Mouse (Mus musculus): ENCODE measurements around the gene Car1. TPM values are rescaled to one million over a fixed set of nuclear protein-coding genes. Genes with fewer than 3 reads are reported as not detected.
"Not testable (repeated sequence)": the region's sequence is repeated elsewhere in the genome, so short reads cannot be mapped to it uniquely, and the experiment has no call there.

Gene Car1
- polyA plus RNA-seq (2017; shearing (Covaris generic)): not detected

DNA sequence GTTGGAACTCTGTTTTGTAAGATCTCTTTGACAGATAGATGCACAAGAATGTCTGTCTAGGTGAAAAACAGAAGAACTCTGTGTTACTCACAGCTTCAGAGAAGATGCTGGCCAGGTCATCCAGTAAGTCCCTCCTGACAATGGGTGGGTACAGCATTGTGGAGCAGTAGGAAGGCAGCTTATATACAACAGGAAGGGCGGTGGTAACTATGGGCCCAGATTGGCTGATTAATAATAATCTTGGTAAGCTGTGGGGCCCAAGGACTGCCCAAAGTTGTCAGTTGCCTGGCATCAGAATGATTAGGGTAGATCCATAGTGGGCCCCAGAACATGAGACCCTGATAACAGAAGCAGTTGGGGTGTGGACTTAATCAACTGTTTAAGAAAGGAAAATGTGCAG is at the start of gene Car1:
TSS of gene Car1 (minus strand) at position 158 of the 400 bp plus-strand sequence.
- ATAC-seq: no peak

DNA sequence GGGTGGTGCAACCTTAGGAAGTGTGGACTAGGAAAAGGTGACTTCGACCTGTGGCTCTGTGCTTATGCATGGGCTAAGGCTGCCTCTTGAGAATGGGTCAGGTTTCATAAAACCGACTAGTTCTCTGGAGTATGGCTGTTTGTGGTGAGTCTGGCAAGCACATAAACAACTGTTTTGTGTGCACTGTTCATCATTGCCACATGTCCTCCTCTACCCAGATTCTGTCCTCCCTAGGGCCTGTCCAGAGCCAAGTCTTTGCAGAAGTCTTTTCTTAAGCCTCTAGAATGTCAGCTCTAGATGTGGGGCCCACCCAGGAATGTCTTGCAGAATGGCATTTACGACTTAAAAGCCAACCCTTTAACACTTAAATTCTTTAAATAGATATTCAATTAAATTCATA is 49.7 kb upstream of the Car1 start:
- no peak for ATAC-seq

DNA sequence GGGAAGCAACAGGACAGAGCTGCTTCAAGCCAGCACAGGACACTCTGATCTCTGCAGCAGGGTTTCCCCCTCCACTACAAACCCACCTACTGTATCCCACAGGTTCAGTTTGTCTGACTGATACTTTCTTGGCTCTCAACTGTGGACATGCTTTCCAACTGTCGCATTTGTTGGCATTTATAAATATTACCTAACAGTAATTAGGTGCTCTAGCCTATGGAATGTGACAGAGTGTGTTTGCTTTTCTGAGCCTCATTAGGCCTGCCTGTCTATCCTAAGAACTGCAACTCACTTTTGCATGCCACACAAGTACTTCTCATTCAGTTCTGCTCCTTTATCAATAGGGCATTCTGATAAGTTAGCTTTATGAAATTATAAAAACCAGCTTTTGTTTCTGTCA is 46.3 kb upstream of the Car1 start:
- ATAC-seq: no peak

DNA sequence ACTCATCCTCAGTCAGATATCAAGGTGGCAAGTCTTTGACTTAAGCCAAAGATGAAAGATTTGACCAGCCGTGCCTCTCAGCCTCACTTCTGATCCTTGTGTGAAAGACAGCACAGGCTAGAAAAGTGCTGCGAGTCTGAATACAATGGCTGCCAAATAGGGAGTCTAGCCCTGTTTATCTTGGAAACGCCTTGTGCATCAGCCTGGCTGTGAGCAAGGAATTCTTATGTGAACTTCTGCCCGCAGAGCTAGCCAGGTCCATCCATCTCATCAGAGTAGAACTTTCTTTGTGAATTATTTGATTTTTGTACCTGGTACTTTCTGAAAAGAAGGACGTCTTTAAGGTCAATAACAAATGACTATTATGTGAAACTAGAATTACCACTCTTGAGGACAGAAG is 45.8 kb upstream of the Car1 start:
- no peak for ATAC-seq

DNA sequence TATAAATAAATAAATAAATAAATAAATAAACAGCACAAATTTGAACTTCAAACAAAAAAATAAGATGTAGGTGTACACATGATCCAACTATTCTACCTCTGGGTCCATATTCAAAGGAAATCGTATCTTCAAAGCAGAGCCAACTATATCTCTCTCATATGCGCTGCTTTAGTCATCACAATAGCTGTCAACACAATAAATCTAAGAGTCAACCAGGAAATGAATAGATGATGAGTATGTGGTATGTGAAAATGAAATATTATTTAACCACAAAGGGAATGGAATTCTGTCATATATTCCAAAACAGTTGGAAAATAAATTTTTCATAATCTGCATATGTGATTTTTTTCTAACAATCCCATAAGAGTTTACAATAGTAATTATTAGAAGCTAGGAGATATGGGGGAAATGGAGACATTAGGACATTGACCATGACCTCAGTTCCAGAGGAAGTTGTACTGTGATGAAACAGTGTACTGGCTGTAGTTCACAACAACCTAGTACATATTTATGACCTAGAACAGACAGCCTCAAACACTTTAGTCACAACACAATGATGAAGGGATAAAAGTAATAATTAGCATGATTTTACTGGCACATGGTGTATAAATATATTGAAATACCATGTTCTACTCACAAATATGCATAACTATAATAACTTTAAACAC is 40.6 kb upstream of the Car1 start:
- no peak for ATAC-seq

DNA sequence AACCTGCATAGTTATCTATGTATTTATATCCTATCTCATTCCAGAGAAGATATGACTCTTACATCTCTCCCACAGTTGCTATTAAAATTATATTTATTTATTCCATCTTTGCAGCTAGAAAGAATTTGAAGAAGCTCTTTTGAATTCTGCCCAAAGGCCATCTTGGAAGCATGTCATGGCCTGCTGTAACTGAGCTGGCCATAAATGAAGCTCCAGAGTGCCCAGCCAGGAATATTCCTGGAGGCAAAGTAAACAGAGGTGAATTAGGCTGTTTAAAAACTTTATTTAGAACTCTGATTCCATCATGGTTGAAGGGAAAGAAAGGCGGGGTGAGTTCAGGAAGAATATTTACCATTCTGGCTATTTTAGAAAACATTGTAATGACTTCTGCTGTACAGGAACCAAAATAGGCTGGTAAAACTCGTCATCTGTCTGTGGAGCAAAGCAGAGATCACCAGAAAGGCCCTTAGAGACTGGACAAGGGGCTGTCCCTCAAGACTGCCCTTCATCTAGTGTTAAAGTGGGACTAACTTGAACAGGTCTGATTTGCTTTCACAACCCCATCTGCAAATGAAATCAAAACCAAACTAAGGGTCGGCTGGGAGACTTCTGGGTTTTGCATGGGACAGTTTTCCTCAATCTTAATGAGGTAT is 31.4 kb upstream of the Car1 start:
- no peak for ATAC-seq

DNA sequence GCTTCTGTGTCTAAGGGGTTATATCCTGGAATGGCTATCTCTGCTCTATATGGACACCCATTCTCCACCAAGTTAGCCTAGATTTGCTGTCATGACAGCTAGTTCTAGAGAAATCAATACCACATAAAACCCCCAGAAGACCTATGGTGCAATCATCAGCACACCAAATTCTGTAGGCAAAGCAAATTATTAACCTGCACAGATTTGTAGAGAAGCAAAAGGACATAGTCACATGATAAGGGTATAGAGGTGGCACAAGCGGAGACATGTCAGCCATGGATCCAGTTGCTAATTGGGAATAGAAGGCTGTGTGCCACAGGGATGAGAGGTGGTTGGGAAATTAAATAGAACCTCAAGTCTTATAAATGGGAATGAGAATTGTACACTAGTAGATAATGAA is 30.8 kb upstream of the Car1 start:
- no peak for ATAC-seq

DNA sequence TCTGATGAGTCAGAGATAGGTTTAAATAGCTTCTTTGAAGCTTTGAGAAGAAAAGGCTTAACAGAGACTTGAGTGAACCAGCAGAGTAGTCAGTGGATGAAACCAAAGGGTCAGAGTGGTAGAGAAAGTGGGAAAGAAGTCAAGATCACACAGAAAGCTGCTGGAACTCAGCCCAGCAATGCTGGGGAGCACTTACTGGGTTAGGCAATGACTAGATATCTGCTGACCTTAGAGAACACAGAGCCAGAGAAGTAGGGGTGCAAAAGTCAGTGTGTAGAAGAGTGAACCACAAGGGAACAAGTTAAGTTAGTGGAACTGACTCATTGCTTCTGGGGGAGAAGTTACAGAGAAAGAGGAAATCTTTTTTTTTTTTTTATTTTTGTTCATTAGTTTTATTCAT is 24.6 kb upstream of the Car1 start:
- ATAC-seq: no peak

DNA sequence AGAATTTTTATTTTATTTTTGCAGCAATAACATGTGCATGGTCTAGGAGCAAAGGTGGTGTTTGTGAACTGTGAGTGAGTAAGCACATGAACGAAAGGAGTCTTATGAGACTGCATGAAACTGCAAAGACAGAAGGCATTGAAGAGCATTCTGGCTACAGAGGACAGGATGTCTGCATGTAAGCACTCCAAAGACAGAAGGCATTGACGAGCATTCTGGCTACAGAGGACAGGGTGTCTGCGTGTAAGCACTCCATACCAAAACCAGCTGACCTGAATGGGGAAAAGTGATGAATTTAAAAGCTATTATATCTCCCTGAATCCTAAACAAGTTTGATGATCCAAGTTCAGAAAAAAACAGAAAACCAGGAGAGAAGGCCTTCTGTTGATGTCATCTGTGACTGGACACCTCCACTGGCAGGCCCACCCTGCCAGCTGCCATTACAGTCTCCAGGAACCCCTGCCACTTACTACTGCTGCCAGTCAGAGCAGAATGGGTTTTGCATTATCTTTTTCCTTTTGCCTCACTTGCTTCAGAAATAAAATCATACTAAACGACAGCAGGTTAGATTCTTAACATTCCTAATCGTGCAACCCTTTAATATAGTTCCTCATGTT is 23.2 kb upstream of the Car1 start:
- no peak for ATAC-seq

DNA sequence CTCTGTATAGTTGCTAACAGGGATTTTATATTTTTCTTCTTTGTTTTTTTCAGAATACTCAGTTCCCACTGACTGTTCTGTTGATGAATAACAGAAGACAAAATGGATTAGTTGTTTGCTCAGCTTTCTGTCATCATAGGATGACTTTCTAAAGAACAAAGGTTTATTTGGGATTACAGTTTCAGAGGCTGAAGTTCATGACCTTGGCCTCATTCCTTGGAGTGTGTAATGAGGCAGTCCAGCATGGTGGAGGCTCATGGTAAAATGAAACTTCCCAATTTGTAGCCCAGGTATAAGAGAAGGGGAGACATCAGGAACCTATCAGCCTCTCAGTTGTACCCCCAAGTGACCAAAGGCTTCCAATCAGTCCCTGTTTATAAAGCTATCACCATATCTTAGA is 20.7 kb upstream of the Car1 start:
- no peak for ATAC-seq

DNA sequence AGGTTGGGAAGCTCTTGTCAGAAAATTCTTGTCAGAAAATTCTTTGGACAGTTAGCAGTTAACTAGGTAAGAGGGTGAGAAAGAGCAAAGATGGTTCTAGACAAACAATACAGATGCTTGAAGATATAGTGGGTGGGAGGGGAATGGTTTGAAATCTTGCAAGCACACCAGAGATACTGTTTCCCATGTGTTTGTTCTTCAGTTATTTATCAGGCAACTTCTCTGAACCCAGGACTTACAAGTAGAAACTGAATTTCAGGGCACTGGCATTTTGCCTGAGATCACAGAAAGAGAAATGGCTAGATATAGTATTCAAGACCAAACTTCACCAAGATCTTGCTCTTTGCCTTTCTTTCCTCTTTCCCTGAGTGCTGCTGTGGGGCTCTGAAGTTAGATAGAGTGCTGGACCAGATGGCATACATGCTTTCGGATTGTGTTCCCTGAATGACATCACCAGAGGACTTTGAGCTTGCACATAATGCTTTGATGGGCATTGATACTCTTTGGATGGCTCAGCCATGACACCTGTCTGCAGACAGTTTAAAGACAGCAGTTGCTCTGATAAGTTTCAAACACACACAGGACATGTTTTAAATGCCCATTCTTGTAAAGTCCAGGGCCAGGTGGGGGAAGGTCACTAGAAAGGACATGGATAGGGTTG is 11.8 kb upstream of the Car1 start:
- no peak for ATAC-seq

DNA sequence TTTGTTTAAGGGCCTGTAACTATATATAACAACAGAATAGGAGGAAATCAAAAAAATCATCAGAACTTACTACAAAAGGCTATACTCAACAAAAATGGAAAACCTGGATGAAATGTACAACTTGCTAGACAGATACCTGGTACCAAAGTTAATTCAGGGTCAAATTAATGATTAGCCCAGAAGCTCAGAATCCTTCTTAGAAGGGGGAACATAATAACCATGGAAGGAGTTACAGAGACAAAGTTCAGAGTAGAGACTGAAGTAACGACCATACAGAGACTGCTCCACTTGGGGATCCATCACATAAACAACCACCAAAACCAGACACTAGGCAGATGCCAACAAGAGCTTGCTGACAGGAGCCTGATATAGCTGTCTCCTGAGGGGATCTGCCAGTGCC is 7.2 kb upstream of the Car1 start:
- ATAC-seq: not testable (repeated sequence)

DNA sequence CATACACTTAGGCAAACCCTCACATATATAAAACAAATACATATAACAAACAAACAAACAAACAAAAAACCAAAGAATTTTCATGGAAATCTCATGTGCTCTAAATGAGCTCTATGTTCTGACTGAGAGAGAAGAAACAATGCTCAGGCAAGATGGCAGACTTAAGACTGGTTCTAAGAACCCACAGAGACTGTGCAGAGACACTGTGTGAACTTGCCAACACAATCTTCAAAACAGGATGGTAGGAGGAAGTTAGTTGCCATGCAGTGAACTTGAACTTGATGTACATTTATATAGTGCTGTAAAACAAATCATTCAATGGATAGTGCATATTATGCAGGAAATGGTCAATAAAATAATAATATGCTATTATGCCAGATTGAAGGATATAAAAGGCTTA is 1.5 kb downstream of the Car1 start:
- ATAC-seq: no peak

DNA sequence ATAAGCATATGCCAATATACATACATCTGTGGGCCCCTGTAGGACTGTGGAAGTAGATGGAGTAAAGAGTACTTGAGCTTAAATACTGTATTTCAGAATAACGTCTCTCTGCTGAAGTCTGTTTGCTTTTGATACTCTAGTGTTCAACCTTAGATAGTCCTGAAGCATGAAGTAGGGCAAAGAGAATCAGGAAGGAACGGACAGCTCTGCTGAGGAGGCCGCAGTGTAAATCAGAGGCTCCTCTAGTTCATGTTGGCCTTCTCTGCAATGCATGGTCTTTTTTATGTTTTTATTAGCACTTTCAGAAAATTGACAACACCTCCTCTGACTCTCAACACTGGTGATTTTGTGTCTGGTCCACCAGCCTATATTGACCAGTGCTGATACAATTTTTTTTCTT is 2.2 kb downstream of the Car1 start:
- no peak for ATAC-seq

DNA sequence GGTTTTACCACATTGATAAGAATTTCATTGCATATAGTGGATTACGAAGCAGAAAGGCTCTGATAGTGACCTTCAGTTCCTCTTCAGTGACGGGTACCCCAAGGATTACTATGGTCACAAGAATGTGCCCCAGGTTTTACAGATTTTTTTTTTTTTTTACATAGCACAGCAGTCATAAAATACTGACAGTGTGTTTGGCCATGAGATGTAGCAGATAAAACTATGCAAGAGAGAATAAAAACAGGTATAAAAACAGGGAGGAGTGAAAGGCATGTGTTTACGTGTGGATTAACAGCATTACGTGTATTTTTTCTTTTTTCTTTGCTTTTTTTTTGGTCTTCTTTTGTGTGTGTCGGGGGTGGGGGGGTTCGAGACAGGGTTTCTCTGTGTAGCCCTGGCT is 3.3 kb downstream of the Car1 start:
- ATAC-seq: no peak

DNA sequence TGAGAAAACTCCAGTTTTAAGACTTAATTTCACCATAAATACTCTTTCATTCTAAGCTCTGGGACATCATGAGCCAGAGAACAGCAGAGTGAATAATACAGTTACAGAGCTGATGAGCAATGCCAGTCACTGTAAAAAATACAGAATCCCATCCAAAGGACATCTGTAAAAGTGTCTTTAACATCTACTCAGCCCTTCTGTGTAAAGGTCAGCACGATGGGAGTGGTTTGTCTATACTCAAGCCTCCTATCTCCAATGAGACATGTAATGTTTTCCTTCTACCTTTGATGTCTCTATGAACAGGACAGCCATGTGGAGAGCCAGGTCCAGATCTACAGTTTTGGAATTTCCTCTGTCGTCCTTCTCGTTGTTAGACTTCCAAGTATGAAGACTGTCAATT is 11.1 kb downstream of the Car1 start:
- no peak for ATAC-seq

DNA sequence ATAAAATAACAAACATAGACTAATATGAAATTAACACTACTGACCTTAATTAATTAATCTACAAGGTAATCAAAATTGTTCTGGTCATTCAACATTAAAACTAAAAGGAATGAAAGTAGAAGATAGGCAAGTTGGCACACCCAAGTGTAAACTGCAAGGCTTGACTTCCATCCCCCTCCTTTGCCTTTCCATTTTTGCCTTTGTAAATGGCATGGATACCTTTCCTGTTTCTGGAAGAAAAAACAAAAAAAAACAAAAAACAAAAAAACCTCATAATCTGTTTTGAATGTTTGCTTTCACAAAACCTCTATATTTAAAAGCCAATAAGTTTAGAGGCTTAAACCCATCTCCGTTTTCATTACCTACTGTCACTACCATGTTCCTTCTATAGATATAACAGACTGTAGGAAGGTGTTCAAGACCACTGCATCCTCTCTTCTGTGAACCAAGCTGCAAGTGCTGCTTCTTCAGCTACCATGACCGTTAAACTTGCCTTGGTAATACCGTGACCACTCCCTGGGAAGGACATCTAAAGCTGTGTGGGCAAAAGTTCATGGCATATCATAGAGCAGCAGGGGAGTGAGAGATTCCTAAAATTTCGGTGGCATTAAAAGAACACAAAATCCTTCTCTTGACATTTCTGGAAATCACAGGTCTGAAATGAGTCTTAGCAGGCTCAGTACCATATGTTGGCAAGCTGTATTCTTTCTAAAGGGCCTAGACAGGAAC is 12.7 kb downstream of the Car1 start:
- no peak for ATAC-seq

DNA sequence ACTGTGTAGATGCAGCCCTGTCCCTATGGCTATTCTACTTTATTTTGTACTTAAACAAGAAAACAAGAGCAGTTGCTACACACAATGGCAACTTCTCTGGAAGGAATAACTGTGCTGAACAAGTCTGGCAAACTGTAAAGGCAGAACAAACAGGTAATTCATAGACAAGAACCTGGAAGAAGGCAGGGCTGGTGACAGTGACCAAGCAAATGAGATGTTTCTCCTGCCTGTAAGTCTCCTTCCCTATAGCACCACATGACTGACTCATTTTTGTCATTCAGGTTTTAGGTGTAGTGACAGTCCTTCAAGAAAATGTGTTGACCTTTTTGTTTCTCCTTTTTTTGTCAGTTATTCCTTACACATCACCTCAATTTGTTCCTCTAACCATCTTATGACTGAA is 16.1 kb downstream of the Car1 start:
- ATAC-seq: no peak

DNA sequence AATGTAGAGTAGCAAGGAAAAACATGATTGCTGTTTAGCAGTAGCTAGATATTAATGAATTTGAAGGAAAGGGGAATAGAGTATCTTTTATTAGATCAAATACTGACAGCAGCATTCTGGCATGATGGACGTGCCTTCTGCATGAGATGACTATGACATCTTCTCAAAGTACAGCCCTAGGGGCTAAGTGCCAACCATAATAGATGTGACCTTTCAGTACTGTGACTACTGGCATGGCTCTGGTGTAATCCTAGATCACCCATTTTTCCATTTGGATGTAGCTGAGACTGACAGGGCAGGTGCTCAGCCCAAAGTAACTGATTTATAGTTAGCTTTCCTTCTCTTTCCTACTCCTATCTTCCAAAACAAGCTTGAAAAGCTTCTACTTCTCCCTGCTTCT is 20.6 kb downstream of the Car1 start:
- ATAC-seq: no peak

DNA sequence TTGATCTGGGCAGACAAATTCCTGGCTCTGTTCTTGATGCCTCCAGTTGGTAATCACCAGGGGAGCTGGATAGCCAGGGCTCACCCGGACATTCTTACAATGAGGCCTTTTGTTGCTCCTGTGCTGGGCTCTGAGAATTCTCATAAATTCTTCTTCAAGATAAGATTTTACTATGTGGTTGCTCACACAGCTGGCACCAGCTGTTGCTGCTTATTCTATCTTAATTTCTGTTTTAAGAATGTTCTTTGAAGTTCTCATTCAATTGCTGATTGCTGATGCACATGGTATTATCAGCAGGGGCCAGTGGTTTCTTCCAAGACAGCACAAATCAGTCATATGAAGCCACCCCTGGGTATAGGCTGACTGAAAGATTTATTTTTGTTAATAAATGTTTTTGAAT is 21.0 kb downstream of the Car1 start:
- ATAC-seq: no peak

DNA sequence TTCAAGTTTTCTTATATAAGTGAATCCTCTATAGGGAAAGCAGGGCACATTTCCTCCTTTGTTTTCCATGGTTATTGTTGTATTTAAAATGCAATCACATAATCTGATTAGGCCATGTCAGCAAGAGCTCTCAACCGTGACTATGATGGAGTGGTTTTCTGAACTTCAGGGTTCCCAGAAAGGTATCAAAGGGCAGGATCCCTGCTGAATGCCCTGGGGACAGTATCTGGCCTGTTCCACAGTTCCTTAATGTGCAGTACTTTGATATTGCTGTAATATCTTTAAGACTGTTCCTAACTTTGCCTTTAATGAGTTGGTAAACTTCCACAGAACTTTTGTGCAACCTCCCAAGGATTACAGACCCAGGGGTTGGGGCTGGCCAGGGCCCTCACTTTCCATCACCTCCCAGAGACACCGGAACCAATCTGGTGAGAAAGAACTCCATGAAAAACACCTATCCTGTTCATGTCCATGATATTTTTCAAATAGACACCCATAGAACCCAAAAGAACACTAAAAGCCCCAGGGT is 21.6 kb downstream of the Car1 start:
- ATAC-seq: no peak

DNA sequence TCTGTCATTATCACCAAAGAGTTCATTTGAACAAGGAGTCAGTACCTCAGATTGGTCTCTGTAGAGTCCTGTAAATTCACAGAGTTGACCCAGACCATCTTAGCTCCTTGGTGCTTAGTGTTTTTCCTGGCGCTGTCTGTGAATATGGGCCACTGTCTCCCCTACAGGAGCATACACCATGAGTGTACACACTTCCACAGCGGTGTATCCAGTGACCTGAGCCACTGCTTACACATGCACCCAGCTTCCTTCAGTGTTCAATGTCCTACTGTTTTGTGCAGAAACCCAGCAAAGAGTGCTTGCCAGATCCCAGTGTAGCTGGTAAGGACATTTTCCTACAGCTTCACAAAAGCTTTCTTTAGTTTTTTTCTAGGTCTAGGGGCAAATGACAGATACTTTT is 22.8 kb downstream of the Car1 start:
- ATAC-seq: no peak

DNA sequence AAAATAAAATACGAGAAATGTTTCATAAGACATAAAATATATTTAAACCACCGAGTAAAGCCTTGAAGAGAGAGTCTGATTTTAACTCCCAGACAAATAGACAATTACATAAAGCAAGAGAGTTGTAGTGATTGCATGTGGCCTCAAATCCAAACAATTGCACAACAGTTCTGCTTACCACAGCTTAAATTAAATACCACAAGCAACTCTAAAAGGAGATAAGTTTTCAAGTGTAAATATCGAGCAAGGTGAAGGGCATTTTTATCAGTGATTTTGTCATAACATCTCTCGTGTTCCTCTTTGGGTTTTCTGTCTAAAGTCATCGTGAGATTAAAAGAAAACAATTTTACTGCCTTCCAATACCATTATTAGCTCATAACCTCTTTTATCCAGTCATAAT is 25.0 kb downstream of the Car1 start:
- ATAC-seq: not testable (repeated sequence)

Data from CD4-positive, CD25-positive, alpha-beta regulatory T cell, adult 4 months (primary cell).